Mouse (Mus musculus): Measurements from ENCODE around the gene Apba3. TPM values are rescaled to one million over a fixed set of nuclear protein-coding genes. Genes with fewer than 3 reads are reported as not detected.

The Apba3 gene
- total RNA-seq, 1 experiment, result 72.3 TPM

- no peaks in the 10 kb centered on the region for H3K36me3 ChIP-seq (ENCODE audit: control insufficient read depth, insufficient read depth, low read length, poor library complexity, severe bottlenecking)
- no peak overlapping the region for H3K27ac ChIP-seq (ENCODE audit: insufficient read depth, low read depth, low read length, poor library complexity, severe bottlenecking)
- H3K4me1 ChIP-seq (ENCODE audit: control insufficient read depth in 2 of 2, insufficient read depth in 2 of 2, low read length in 2 of 2, poor library complexity in 1 of 2), result peaks cover 3 to 22% of the 10 kb centered on the region in 2 experiments; a peak in 3 of 4 replicates
- in situ Hi-C loops (cut with MboI; ENCODE audit: low sequenced_read_pairs in 2 of 2, unreplicated experiment in 2 of 2), result no loop called here
- TF ChIP-seq CHD2 (IDR thresholded peaks at IDR 0.05; ENCODE audit: low read depth, low read length) (no peak), HCFC1 (IDR thresholded peaks at IDR 0.05; ENCODE audit: borderline replicate concordance, insufficient read depth, low read length) (no peak), ZC3H11A (IDR thresholded peaks at IDR 0.05; ENCODE audit: borderline replicate concordance, low read depth, low read length) (no peak), MAFK (IDR thresholded peaks at IDR 0.05; ENCODE audit: insufficient read depth, low read depth, low read length) (no peak), ZNF384 (IDR thresholded peaks at IDR 0.05; ENCODE audit: low read depth, low read length) (no peak)
- H3K9me3 ChIP-seq (ENCODE audit: control insufficient read depth, insufficient read depth, low read depth, low read length), result no peaks in the 10 kb centered on the region
- H3K4me3 ChIP-seq (ENCODE audit: insufficient read depth in 1 of 2, low read depth in 1 of 2, low read length in 2 of 2, poor library complexity in 1 of 2, severe bottlenecking in 1 of 2), result peak overlapping the region; percentile 14 to 45; a peak in 3 of 4 replicates
- H3K9ac ChIP-seq (ENCODE audit: insufficient read depth, low read depth, low read length, poor library complexity, severe bottlenecking), result no peak overlapping the region
- no peak for DNase-seq (ENCODE audit: low read depth, low spot score)
Measured at GRCm38 (mm10) chr10:81229735-81230437, 36.9 kb upstream of the Apba3 start.

GRCm38 (mm10) chr10:81230438-81231332, 36.1 kb upstream of the Apba3 start, which contains the start of gene Atcay:
Gene Atcay (minus strand): TSS chr10:81230833.
- no peak for DNase-seq (ENCODE audit: low read depth, low spot score)
- Histone ChIP-seq H3K9ac (ENCODE audit: insufficient read depth, low read depth, low read length, poor library complexity, severe bottlenecking) (peak within 1 kb of the TSS; percentile 37; the same call in 1 of the 2 replicates), H3K36me3 (ENCODE audit: control insufficient read depth, insufficient read depth, low read length, poor library complexity, severe bottlenecking) (no peaks in the 10 kb centered on the region), H3K4me3 (ENCODE audit: insufficient read depth in 1 of 2, low read depth in 1 of 2, low read length in 2 of 2, poor library complexity in 1 of 2, severe bottlenecking in 1 of 2) (peak within 1 kb of the TSS; percentile 14 to 45; a peak in 3 of 4 replicates), H3K9me3 (ENCODE audit: control insufficient read depth, insufficient read depth, low read depth, low read length) (no peaks in the 10 kb centered on the region), H3K4me1 (ENCODE audit: control insufficient read depth in 2 of 2, insufficient read depth in 2 of 2, low read length in 2 of 2, poor library complexity in 1 of 2) (peaks cover 3 to 22% of the 10 kb centered on the region in 2 experiments; a peak in 3 of 4 replicates), H3K27ac (ENCODE audit: insufficient read depth, low read depth, low read length, poor library complexity, severe bottlenecking) (no peak within 1 kb of the TSS)
- TF ChIP-seq ZC3H11A (IDR thresholded peaks at IDR 0.05; ENCODE audit: borderline replicate concordance, low read depth, low read length), result no peak
- TF ChIP-seq ZNF384 (IDR thresholded peaks at IDR 0.05; ENCODE audit: low read depth, low read length), result peak; percentile 84
- TF ChIP-seq CHD2 (IDR thresholded peaks at IDR 0.05; ENCODE audit: low read depth, low read length), result no peak
- no peak for TF ChIP-seq HCFC1 (IDR thresholded peaks at IDR 0.05; ENCODE audit: borderline replicate concordance, insufficient read depth, low read length)
- no peak for TF ChIP-seq MAFK (IDR thresholded peaks at IDR 0.05; ENCODE audit: insufficient read depth, low read depth, low read length)
- in situ Hi-C loops (cut with MboI; ENCODE audit: low sequenced_read_pairs in 2 of 2, unreplicated experiment in 2 of 2), result no loop called here

GRCm38 (mm10) chr10:81231436-81231835, 35.3 kb upstream of the Apba3 start:
- no peak for DNase-seq (ENCODE audit: low read depth, low spot score)
- Histone ChIP-seq H3K9ac (ENCODE audit: insufficient read depth, low read depth, low read length, poor library complexity, severe bottlenecking) (no peak overlapping the region), H3K4me1 (ENCODE audit: control insufficient read depth in 2 of 2, insufficient read depth in 2 of 2, low read length in 2 of 2, poor library complexity in 1 of 2) (peaks cover 3 to 22% of the 10 kb centered on the region in 2 experiments; a peak in 3 of 4 replicates), H3K36me3 (ENCODE audit: control insufficient read depth, insufficient read depth, low read length, poor library complexity, severe bottlenecking) (no peaks in the 10 kb centered on the region), H3K9me3 (ENCODE audit: control insufficient read depth, insufficient read depth, low read depth, low read length) (no peaks in the 10 kb centered on the region), H3K4me3 (ENCODE audit: insufficient read depth in 1 of 2, low read depth in 1 of 2, low read length in 2 of 2, poor library complexity in 1 of 2, severe bottlenecking in 1 of 2) (no peak overlapping the region), H3K27ac (ENCODE audit: insufficient read depth, low read depth, low read length, poor library complexity, severe bottlenecking) (no peak overlapping the region)
- in situ Hi-C loops (cut with MboI; ENCODE audit: low sequenced_read_pairs in 2 of 2, unreplicated experiment in 2 of 2), result no loop called here
- no peak for TF ChIP-seq ZC3H11A (IDR thresholded peaks at IDR 0.05; ENCODE audit: borderline replicate concordance, low read depth, low read length)
- TF ChIP-seq MAFK (IDR thresholded peaks at IDR 0.05; ENCODE audit: insufficient read depth, low read depth, low read length), result no peak
- TF ChIP-seq ZNF384 (IDR thresholded peaks at IDR 0.05; ENCODE audit: low read depth, low read length), result no peak
- no peak for TF ChIP-seq HCFC1 (IDR thresholded peaks at IDR 0.05; ENCODE audit: borderline replicate concordance, insufficient read depth, low read length)
- no peak for TF ChIP-seq CHD2 (IDR thresholded peaks at IDR 0.05; ENCODE audit: low read depth, low read length)

GRCm38 (mm10) chr10:81232580-81233225, 34.1 kb upstream of the Apba3 start, which contains the start of gene Zfr2:
Gene Zfr2 (plus strand): TSS chr10:81233155.
- in situ Hi-C loops (cut with MboI; ENCODE audit: low sequenced_read_pairs in 2 of 2, unreplicated experiment in 2 of 2), result no loop called here
- peak within 1 kb of the TSS; percentile 78 for H3K9ac ChIP-seq (ENCODE audit: insufficient read depth, low read depth, low read length, poor library complexity, severe bottlenecking)

More at GRCm38 (mm10) chr10:81232580-81233225, 34.1 kb upstream of the Apba3 start, which contains the start of gene Zfr2:
- Histone ChIP-seq H3K9me3 (ENCODE audit: control insufficient read depth, insufficient read depth, low read depth, low read length) (no peaks in the 10 kb centered on the region), H3K36me3 (ENCODE audit: control insufficient read depth, insufficient read depth, low read length, poor library complexity, severe bottlenecking) (no peaks in the 10 kb centered on the region), H3K4me1 (ENCODE audit: control insufficient read depth in 2 of 2, insufficient read depth in 2 of 2, low read length in 2 of 2, poor library complexity in 1 of 2) (peaks cover 4 to 24% of the 10 kb centered on the region in 2 experiments; a peak in 3 of 4 replicates), H3K27ac (ENCODE audit: insufficient read depth, low read depth, low read length, poor library complexity, severe bottlenecking) (peak within 1 kb of the TSS; percentile 51; the same call in 1 of the 2 replicates), H3K4me3 (ENCODE audit: insufficient read depth in 1 of 2, low read depth in 1 of 2, low read length in 2 of 2, poor library complexity in 1 of 2, severe bottlenecking in 1 of 2) (peak within 1 kb of the TSS; percentile 88 to 96)
- DNase-seq (ENCODE audit: low read depth, low spot score), result peak; percentile 91
- TF ChIP-seq ZC3H11A (IDR thresholded peaks at IDR 0.05; ENCODE audit: borderline replicate concordance, low read depth, low read length) (no peak), HCFC1 (IDR thresholded peaks at IDR 0.05; ENCODE audit: borderline replicate concordance, insufficient read depth, low read length) (no peak), ZNF384 (IDR thresholded peaks at IDR 0.05; ENCODE audit: low read depth, low read length) (no peak), MAFK (IDR thresholded peaks at IDR 0.05; ENCODE audit: insufficient read depth, low read depth, low read length) (no peak), CHD2 (IDR thresholded peaks at IDR 0.05; ENCODE audit: low read depth, low read length) (no peak)

All from ES-E14 (cell line).